In genomic region chr5:12563132-12563531, GRCm38 (mm10) we compare ENCODE assay signal across 17 mouse cellular contexts.
"Had no signal": no experiment of that assay in that cellular context is flagged by ENCODE, and none has a peak within 500 bp of the region (broad histone marks: within the 10 kb centered on the region; RNA-seq: fewer than 3 reads in every experiment).

No protein-coding gene starts in this region.

- DNase-seq: retina, postnatal 1 day; right cerebral cortex, adult 18-20 months; right cerebral cortex, postnatal 14 days; right cerebral cortex, postnatal 25 days; right cerebral cortex, postnatal 4 days; spleen, adult 18-20 months; thymus, adult 18-20 months; thymus, adult 2 months; thymus, postnatal 14 days; thymus, postnatal 25 days; thymus, postnatal 36 days; thymus, postnatal 4 days had no signal

- H3K9ac ChIP-seq: neural tube, embryonic 12.5 days; neural tube, embryonic 13.5 days; neural tube, embryonic 15.5 days; stomach, embryonic 15.5 days had no signal

- H3K4me1 ChIP-seq: neural tube, embryonic 12.5 days; neural tube, embryonic 13.5 days; neural tube, embryonic 15.5 days; stomach, embryonic 15.5 days had no signal

- H3K4me2 ChIP-seq: neural tube, embryonic 12.5 days; neural tube, embryonic 13.5 days; neural tube, embryonic 15.5 days; stomach, embryonic 15.5 days had no signal

- H3K27me3 ChIP-seq: neural tube, embryonic 12.5 days; neural tube, embryonic 13.5 days; neural tube, embryonic 15.5 days; stomach, embryonic 15.5 days had no signal

- H3K4me3 ChIP-seq: neural tube, embryonic 12.5 days; neural tube, embryonic 13.5 days; neural tube, embryonic 15.5 days; stomach, embryonic 15.5 days had no signal

- H3K36me3 ChIP-seq: neural tube, embryonic 12.5 days; neural tube, embryonic 13.5 days; neural tube, embryonic 15.5 days; stomach, embryonic 15.5 days had no signal

- H3K9me3 ChIP-seq: neural tube, embryonic 12.5 days; neural tube, embryonic 13.5 days; neural tube, embryonic 15.5 days; stomach, embryonic 15.5 days had no signal

- H3K27ac ChIP-seq: neural tube, embryonic 12.5 days; neural tube, embryonic 13.5 days; neural tube, embryonic 15.5 days; stomach, embryonic 15.5 days; stomach, postnatal 0 days had no signal
